In the genomic region with DNA sequence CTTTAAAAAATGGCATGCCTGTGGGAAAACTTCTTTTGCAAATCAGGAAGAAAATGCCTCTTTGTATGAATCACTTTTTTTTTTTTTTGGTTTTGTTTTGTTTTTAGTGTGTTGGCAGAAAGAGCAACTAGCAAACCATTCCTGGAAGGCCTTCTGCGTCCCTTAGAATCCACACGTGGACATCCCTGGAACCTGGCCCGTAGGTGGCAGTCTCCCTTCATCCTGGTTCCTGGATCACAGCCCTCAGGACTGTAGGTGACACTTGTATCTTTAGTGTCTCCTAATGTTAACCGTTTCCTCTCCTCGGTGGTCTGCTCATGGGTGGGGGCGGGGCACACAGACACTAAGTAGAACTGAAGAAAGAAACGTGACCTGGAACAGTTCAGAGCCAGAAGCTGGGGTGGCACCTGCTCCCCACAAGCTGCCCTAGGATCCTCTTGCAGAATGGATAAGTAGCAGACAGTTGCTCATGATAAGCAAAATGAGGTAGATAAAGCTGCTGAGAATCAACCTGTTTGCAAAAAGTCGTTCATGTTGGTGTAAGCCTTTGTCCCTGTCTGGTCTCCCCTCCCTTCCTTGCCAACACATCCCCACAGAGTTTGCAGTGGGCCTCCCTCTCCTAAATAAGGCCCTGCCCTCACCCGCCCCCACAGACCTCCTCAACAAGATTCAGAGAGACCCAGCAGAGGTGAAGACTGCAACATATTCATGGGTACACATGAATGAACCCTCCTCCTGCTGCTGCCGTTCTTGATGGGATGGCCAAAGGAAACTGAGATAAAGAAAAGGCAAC, we compare ENCODE assay signal across 8 mouse cellular contexts. TPM values are rescaled to one million over a fixed set of nuclear protein-coding genes. Genes with fewer than 3 reads are reported as not detected.
DNase-seq lines count a peak whose midpoint lies in the region; ATAC-seq and TF ChIP-seq lines count a peak whose summit lies in the region.

No protein-coding gene starts in this region.

- TF ChIP-seq POLR2A in thymus, adult 2 months (IDR thresholded peaks at IDR 0.05; ENCODE audit: control insufficient read depth, extremely low read depth, insufficient read depth, low read length, poor library complexity) = no peak

- WGBS in thymus, adult 2 months = 36% methylated on average over 10 of the region's 10 CpGs
- 16% methylated on average over 10 of the region's 10 CpGs for WGBS in heart, embryonic 12.5 days
- 24% methylated on average over 10 of the region's 10 CpGs for WGBS in kidney, postnatal 0 days

- no peak for TF ChIP-seq CTCF in thymus, adult 2 months (IDR thresholded peaks at IDR 0.05; ENCODE audit: borderline replicate concordance, control insufficient read depth, extremely low read depth, insufficient read depth, low read length, poor library complexity)
- TF ChIP-seq CTCF in kidney, postnatal 0 days (IDR thresholded peaks at IDR 0.05; ENCODE audit: low read depth) = peak; percentile 76

- H3K4me3 ChIP-seq in thymus, adult 2 months (ENCODE audit: control insufficient read depth, insufficient read depth, low read length) = no peak overlapping the region
- no peak overlapping the region for H3K4me3 ChIP-seq in heart, embryonic 12.5 days
- H3K4me3 ChIP-seq in kidney, postnatal 0 days (replicated peaks; ENCODE audit: low read depth, low read length) = no peak overlapping the region

- H3K4me2 ChIP-seq in heart, embryonic 12.5 days = no peak overlapping the region
- no peak overlapping the region for H3K4me2 ChIP-seq in kidney, postnatal 0 days (ENCODE audit: low read length)

- ATAC-seq in heart, embryonic 12.5 days (ENCODE audit: insufficient number of reproducible peaks, low FRiP score) = peak; percentile 62; the same call in 1 of the 2 replicates
- ATAC-seq in kidney, postnatal 0 days (replicated peaks; ENCODE audit: low FRiP score, low read depth) = peak; percentile 60; the same call in 1 of the 2 replicates
- peak; percentile 54 for ATAC-seq in megakaryocyte-erythroid progenitor cell, adult 5-6 weeks (replicated peaks; ENCODE audit: low FRiP score, low TSS enrichment, poor library complexity, severe bottlenecking)

- H3K9ac ChIP-seq in heart, embryonic 12.5 days = no peak overlapping the region
- H3K9ac ChIP-seq in kidney, postnatal 0 days (ENCODE audit: low read depth, low read length) = no peak overlapping the region

- H3K36me3 ChIP-seq in thymus, adult 2 months (ENCODE audit: control insufficient read depth, insufficient read depth, low read length) = no peaks in the 10 kb centered on the region
- no peaks in the 10 kb centered on the region for H3K36me3 ChIP-seq in heart, embryonic 12.5 days
- no peaks in the 10 kb centered on the region for H3K36me3 ChIP-seq in kidney, postnatal 0 days (ENCODE audit: insufficient read depth, low read length)

- peaks cover 32% of the 10 kb centered on the region for H3K4me1 ChIP-seq in thymus, adult 2 months (replicated peaks; ENCODE audit: control insufficient read depth, insufficient read depth, low read length)
- H3K4me1 ChIP-seq in heart, embryonic 12.5 days (replicated peaks) = peaks cover 24% of the 10 kb centered on the region
- H3K4me1 ChIP-seq in kidney, postnatal 0 days (replicated peaks; ENCODE audit: insufficient read depth, low read length) = no peaks in the 10 kb centered on the region; the same call in 1 of the 2 replicates

- H3K27me3 ChIP-seq in thymus, adult 2 months (ENCODE audit: control insufficient read depth, insufficient read depth, low read length) = no peaks in the 10 kb centered on the region
- H3K27me3 ChIP-seq in heart, embryonic 12.5 days (replicated peaks) = no peaks in the 10 kb centered on the region; the same call in 1 of the 2 replicates
- H3K27me3 ChIP-seq in kidney, postnatal 0 days (ENCODE audit: insufficient read depth, low read length) = no peaks in the 10 kb centered on the region

- H3K27ac ChIP-seq in thymus, adult 2 months (ENCODE audit: control insufficient read depth, insufficient read depth, low read length) = peak overlapping the region; percentile 11; the same call in 1 of the 2 replicates
- H3K27ac ChIP-seq in heart, embryonic 12.5 days (ENCODE audit: poor library complexity, severe bottlenecking) = no peak overlapping the region
- H3K27ac ChIP-seq in kidney, postnatal 0 days = no peak overlapping the region

- no peak for DNase-seq in thymus, adult 2 months
- no peak for DNase-seq in thymus, postnatal 14 days
- peak; percentile 77 for DNase-seq in cerebellum, adult 8-10 months
- DNase-seq in kidney, postnatal 0 days (ENCODE audit: low spot score) = peak; percentile 74
- no peak for DNase-seq in urinary bladder, postnatal 10 days (ENCODE audit: low spot score)
- DNase-seq in layer of hippocampus, adult 9-11 months = no peak

- H3K9me3 ChIP-seq in heart, embryonic 12.5 days (replicated peaks) = no peaks in the 10 kb centered on the region
- H3K9me3 ChIP-seq in kidney, postnatal 0 days (replicated peaks; ENCODE audit: low read length) = no peaks in the 10 kb centered on the region

RNA-seq across cellular contexts. Expression of gene Armc2, which starts 52.6 kb away (rescaled TPM):
- 0.15 and 0.46 TPM in 2 replicates for polyA plus RNA-seq in thymus, adult 2 months (2012; rRNA removed)
- polyA plus RNA-seq in heart, embryonic 12.5 days (2016; fragmentation: Nextera tagmentation; extraction: Ambion mirVana) = 1.2 and 1.7 TPM in 2 replicates
- 0.71 and 1.4 TPM in 2 replicates for polyA plus RNA-seq in kidney, postnatal 0 days (2015; fragmentation: Nextera tagmentation; extraction: Ambion mirVana)
- total RNA-seq in megakaryocyte-erythroid progenitor cell, adult 5-6 weeks (2014; fragmentation: Nextera tagmentation) = 1.7 TPM in 1 of 2 replicates, not detected in the other
- total RNA-seq in megakaryocyte-erythroid progenitor cell, adult 5-6 weeks (2017) = 0.04 and 0.28 TPM in 2 replicates

Comparison
In these comparisons a context has a peak if more than half of its experiments do, and no peak if none do; other contexts are left out.
1. DNase-seq: peak in cerebellum, adult 8-10 months (single experiment) and kidney, postnatal 0 days (single experiment); none in thymus, adult 2 months (single experiment), thymus, postnatal 14 days (single experiment), urinary bladder, postnatal 10 days (single experiment) and layer of hippocampus, adult 9-11 months (single experiment).
2. Peak in every context shown above with its lines, with median percentiles within 50 percentile points of each other: ATAC-seq.